14 mouse cellular contexts compared by ENCODE assay signal in genomic region chr8:92190261-92191025, GRCm38 (mm10).
DNase-seq lines count a peak whose midpoint lies in the region; ATAC-seq lines count a peak whose summit lies in the region.
"Had no signal": no experiment of that assay in that cellular context is flagged by ENCODE, and none has a peak within 500 bp of the region (broad histone marks: within the 10 kb centered on the region; RNA-seq: fewer than 3 reads in every experiment).

No protein-coding gene starts in this region.

- intact Hi-C loops in left cerebral cortex, postnatal 14 days (cut with DNase I), result no loop called here

- DNase-seq in frontal cortex, postnatal 25 days (ENCODE audit: low spot score in 2 of 2), result no peak
- DNase-seq in left cerebral cortex, adult 11 months (ENCODE audit: low spot score), result peak; percentile 19
- DNase-seq in left cerebral cortex, postnatal 14 days (ENCODE audit: low spot score in 2 of 2), result no peak
- peak; percentile 79 for DNase-seq in brain, adult 2 months (ENCODE audit: low read depth, low spot score)
- DNase-seq: adrenal gland, postnatal 10 days; cerebellum, adult 18-20 months; cerebellum, postnatal 10 days; gastrocnemius, postnatal 10 days; heart, adult 18-20 months; heart, postnatal 10 days had no signal

- 0 out of 2 replicates have a peak, but pooled peaks have one; percentile 41 for ATAC-seq in frontal cortex, adult (ENCODE audit: low TSS enrichment)
- no peak for ATAC-seq in activated CD4-positive, CD25-positive, alpha-beta regulatory T cell, adult 4 months
- ATAC-seq: forebrain, embryonic 14.5 days; hindbrain, postnatal 0 days had no signal

Comparison
In these comparisons a context has a peak if more than half of its experiments do, and no peak if none do; other contexts are left out.
1. DNase-seq: peak in left cerebral cortex, adult 11 months (single experiment) and brain, adult 2 months (single experiment); none in frontal cortex, postnatal 25 days (0 of 2) and left cerebral cortex, postnatal 14 days (0 of 2).